Mouse (Mus musculus) brain, embryonic 18.5 days (tissue): ENCODE data around the gene Gldc.

ENCODE experiments used
- DNase-seq: peaks from one replicate; pipeline ENCODE4 v3.0.0-alpha.2; 2012; ENCODE audit warnings: low read depth, low spot score

Gldc gene

GRCm38 (mm10) chr19:30107221-30107845, 67.9 kb downstream of the Gldc start:
- no peak for DNase-seq

- no peak for DNase-seq
Observed at GRCm38 (mm10) chr19:30105045-30105842, 70.0 kb downstream of the Gldc start.

GRCm38 (mm10) chr19:30102620-30103019, 72.6 kb downstream of the Gldc start:
- DNase-seq: no peak

- no peak for DNase-seq
Observed at GRCm38 (mm10) chr19:30100571-30100970, 74.7 kb downstream of the Gldc start.

GRCm38 (mm10) chr19:30097039-30097438, 78.2 kb downstream of the Gldc start:
- DNase-seq: no peak

GRCm38 (mm10) chr19:30096186-30096585, 79.0 kb downstream of the Gldc start:
- no peak for DNase-seq

- no peak for DNase-seq
Observed at GRCm38 (mm10) chr19:30091644-30092295, 83.5 kb downstream of the Gldc start.

- DNase-seq: no peak
Observed at GRCm38 (mm10) chr19:30090163-30090562, 85.1 kb downstream of the Gldc start.

GRCm38 (mm10) chr19:30065797-30066196, 109.4 kb downstream of the Gldc start:
- DNase-seq: no peak

- no peak for DNase-seq
Observed at GRCm38 (mm10) chr19:30054218-30054617, 121.0 kb downstream of the Gldc start.

GRCm38 (mm10) chr19:30051479-30051878, 123.8 kb downstream of the Gldc start:
- DNase-seq: no peak

GRCm38 (mm10) chr19:30050584-30050983, 124.6 kb downstream of the Gldc start:
- DNase-seq: no peak
